Mouse (Mus musculus): Measurements from ENCODE around the gene Noc4l. TPM values are rescaled to one million over a fixed set of nuclear protein-coding genes. Genes with fewer than 3 reads are reported as not detected.

The Noc4l gene
- polyA plus RNA-seq (2014; fragmentation: Nextera tagmentation; extraction: Ambion mirVana), result 36.6 and 38.9 TPM in 2 replicates

- Histone ChIP-seq H3K27me3 (replicated peaks; ENCODE audit: control insufficient read depth, insufficient read depth, low read length) (no peaks in the 10 kb centered on the region), H3K27ac (replicated peaks; ENCODE audit: low read depth, low read length) (peak within 1 kb of the TSS; percentile 44; the same call in 1 of the 2 replicates), H3K9ac (ENCODE audit: low read depth, low read length) (peak within 1 kb of the TSS; percentile 92), H3K4me1 (ENCODE audit: control insufficient read depth, insufficient read depth, low read length) (peaks cover 5% of the 10 kb centered on the region), H3K36me3 (ENCODE audit: control insufficient read depth, insufficient read depth, low read length) (peaks cover 74% of the 10 kb centered on the region), H3K9me3 (ENCODE audit: control insufficient read depth, low read length) (no peaks in the 10 kb centered on the region), H3K4me2 (ENCODE audit: low read depth, low read length) (peak within 1 kb of the TSS; percentile 92), H3K4me3 (ENCODE audit: low read depth, low read length) (peak within 1 kb of the TSS; percentile 99)
- ATAC-seq (ENCODE audit: low read depth) (peak; percentile 87), DNase-seq (ENCODE audit: low spot score) (peak; percentile 97)
- WGBS, result 1% methylated on average over 71 of the region's 91 CpGs
Observed at GRCm38 (mm10) chr5:110652719-110653648, at the start of gene Noc4l, which contains the start of gene Ddx51. Noc4l (minus strand) TSS chr5:110653417. Ddx51 (plus strand) TSS chr5:110653451.

- Histone ChIP-seq H3K4me3 (ENCODE audit: low read depth, low read length) (no peak overlapping the region), H3K4me2 (ENCODE audit: low read depth, low read length) (no peak overlapping the region), H3K27ac (replicated peaks; ENCODE audit: low read depth, low read length) (no peak overlapping the region), H3K4me1 (ENCODE audit: control insufficient read depth, insufficient read depth, low read length) (no peaks in the 10 kb centered on the region), H3K27me3 (replicated peaks; ENCODE audit: control insufficient read depth, insufficient read depth, low read length) (no peaks in the 10 kb centered on the region), H3K36me3 (ENCODE audit: control insufficient read depth, insufficient read depth, low read length) (peaks cover 95% of the 10 kb centered on the region), H3K9ac (ENCODE audit: low read depth, low read length) (no peak overlapping the region), H3K9me3 (ENCODE audit: control insufficient read depth, low read length) (no peaks in the 10 kb centered on the region)
- DNase-seq (ENCODE audit: low spot score) (no peak), ATAC-seq (ENCODE audit: low read depth) (no peak)
- WGBS, result 88% methylated on average over 4 of the region's 4 CpGs
Observed at GRCm38 (mm10) chr5:110698617-110699016, 45.4 kb upstream of the Noc4l start.

- no peak overlapping the region for H3K27ac ChIP-seq (replicated peaks; ENCODE audit: low read depth, low read length)
- peaks cover 95% of the 10 kb centered on the region for H3K36me3 ChIP-seq (ENCODE audit: control insufficient read depth, insufficient read depth, low read length)
- H3K27me3 ChIP-seq (replicated peaks; ENCODE audit: control insufficient read depth, insufficient read depth, low read length), result no peaks in the 10 kb centered on the region
- no peaks in the 10 kb centered on the region for H3K9me3 ChIP-seq (ENCODE audit: control insufficient read depth, low read length)
- DNase-seq (ENCODE audit: low spot score), result no peak
- no peak for ATAC-seq (ENCODE audit: low read depth)
- H3K9ac ChIP-seq (ENCODE audit: low read depth, low read length), result no peak overlapping the region
- H3K4me1 ChIP-seq (ENCODE audit: control insufficient read depth, insufficient read depth, low read length), result no peaks in the 10 kb centered on the region
- H3K4me2 ChIP-seq (ENCODE audit: low read depth, low read length), result no peak overlapping the region
- H3K4me3 ChIP-seq (ENCODE audit: low read depth, low read length), result no peak overlapping the region
- WGBS, result 92% methylated on average over 8 of the region's 8 CpGs
Observed at GRCm38 (mm10) chr5:110682041-110682440, 28.8 kb upstream of the Noc4l start.

GRCm38 (mm10) chr5:110665486-110666121 is 12.4 kb upstream of the Noc4l start:
- Histone ChIP-seq H3K36me3 (ENCODE audit: control insufficient read depth, insufficient read depth, low read length) (peaks cover 93% of the 10 kb centered on the region), H3K4me3 (ENCODE audit: low read depth, low read length) (no peak overlapping the region), H3K4me2 (ENCODE audit: low read depth, low read length) (no peak overlapping the region), H3K9ac (ENCODE audit: low read depth, low read length) (no peak overlapping the region), H3K4me1 (ENCODE audit: control insufficient read depth, insufficient read depth, low read length) (no peaks in the 10 kb centered on the region), H3K27ac (replicated peaks; ENCODE audit: low read depth, low read length) (no peak overlapping the region), H3K9me3 (ENCODE audit: control insufficient read depth, low read length) (no peaks in the 10 kb centered on the region), H3K27me3 (replicated peaks; ENCODE audit: control insufficient read depth, insufficient read depth, low read length) (no peaks in the 10 kb centered on the region)
- DNase-seq (ENCODE audit: low spot score), result no peak
- WGBS, result 72% methylated on average over 6 of the region's 6 CpGs
- no peak for ATAC-seq (ENCODE audit: low read depth)

- H3K27ac ChIP-seq (replicated peaks; ENCODE audit: low read depth, low read length), result no peak overlapping the region
- 88% methylated on average over 2 of the region's 2 CpGs for WGBS
- H3K27me3 ChIP-seq (replicated peaks; ENCODE audit: control insufficient read depth, insufficient read depth, low read length), result no peaks in the 10 kb centered on the region
- H3K9ac ChIP-seq (ENCODE audit: low read depth, low read length), result no peak overlapping the region; the same call in 1 of the 2 replicates
- H3K4me1 ChIP-seq (ENCODE audit: control insufficient read depth, insufficient read depth, low read length), result no peaks in the 10 kb centered on the region
- H3K4me3 ChIP-seq (ENCODE audit: low read depth, low read length), result no peak overlapping the region
- DNase-seq (ENCODE audit: low spot score), result no peak
- no peak overlapping the region for H3K4me2 ChIP-seq (ENCODE audit: low read depth, low read length)
- no peaks in the 10 kb centered on the region for H3K9me3 ChIP-seq (ENCODE audit: control insufficient read depth, low read length)
- no peak for ATAC-seq (ENCODE audit: low read depth)
- H3K36me3 ChIP-seq (ENCODE audit: control insufficient read depth, insufficient read depth, low read length), result peaks cover 93% of the 10 kb centered on the region
Observed at GRCm38 (mm10) chr5:110664750-110665269, 11.6 kb upstream of the Noc4l start.

GRCm38 (mm10) chr5:110664041-110664440 is 10.8 kb upstream of the Noc4l start:
- H3K4me3 ChIP-seq (ENCODE audit: low read depth, low read length), result no peak overlapping the region
- 96% methylated on average over 2 of the region's 2 CpGs for WGBS
- no peaks in the 10 kb centered on the region for H3K4me1 ChIP-seq (ENCODE audit: control insufficient read depth, insufficient read depth, low read length)
- ATAC-seq (ENCODE audit: low read depth) (no peak), DNase-seq (ENCODE audit: low spot score) (no peak)
- H3K9me3 ChIP-seq (ENCODE audit: control insufficient read depth, low read length), result no peaks in the 10 kb centered on the region
- H3K27ac ChIP-seq (replicated peaks; ENCODE audit: low read depth, low read length), result no peak overlapping the region
- no peak overlapping the region for H3K9ac ChIP-seq (ENCODE audit: low read depth, low read length)
- H3K27me3 ChIP-seq (replicated peaks; ENCODE audit: control insufficient read depth, insufficient read depth, low read length), result no peaks in the 10 kb centered on the region
- H3K36me3 ChIP-seq (ENCODE audit: control insufficient read depth, insufficient read depth, low read length), result peaks cover 91% of the 10 kb centered on the region
- H3K4me2 ChIP-seq (ENCODE audit: low read depth, low read length), result no peak overlapping the region

- Histone ChIP-seq H3K36me3 (ENCODE audit: control insufficient read depth, insufficient read depth, low read length) (peaks cover 91% of the 10 kb centered on the region), H3K27me3 (replicated peaks; ENCODE audit: control insufficient read depth, insufficient read depth, low read length) (no peaks in the 10 kb centered on the region), H3K4me2 (ENCODE audit: low read depth, low read length) (no peak overlapping the region), H3K4me1 (ENCODE audit: control insufficient read depth, insufficient read depth, low read length) (no peaks in the 10 kb centered on the region), H3K9me3 (ENCODE audit: control insufficient read depth, low read length) (no peaks in the 10 kb centered on the region), H3K9ac (ENCODE audit: low read depth, low read length) (no peak overlapping the region), H3K4me3 (ENCODE audit: low read depth, low read length) (no peak overlapping the region), H3K27ac (replicated peaks; ENCODE audit: low read depth, low read length) (no peak overlapping the region)
- ATAC-seq (ENCODE audit: low read depth), result no peak
- DNase-seq (ENCODE audit: low spot score), result no peak
Observed at GRCm38 (mm10) chr5:110659682-110660081, 6.5 kb upstream of the Noc4l start.

- Histone ChIP-seq H3K36me3 (ENCODE audit: control insufficient read depth, insufficient read depth, low read length) (peaks cover 75% of the 10 kb centered on the region), H3K9me3 (ENCODE audit: control insufficient read depth, low read length) (no peaks in the 10 kb centered on the region), H3K4me2 (ENCODE audit: low read depth, low read length) (peak overlapping the region; percentile 92), H3K9ac (ENCODE audit: low read depth, low read length) (peak overlapping the region; percentile 92), H3K4me3 (ENCODE audit: low read depth, low read length) (peak overlapping the region; percentile 99), H3K27me3 (replicated peaks; ENCODE audit: control insufficient read depth, insufficient read depth, low read length) (no peaks in the 10 kb centered on the region), H3K4me1 (ENCODE audit: control insufficient read depth, insufficient read depth, low read length) (peaks cover 5% of the 10 kb centered on the region), H3K27ac (replicated peaks; ENCODE audit: low read depth, low read length) (peak overlapping the region; percentile 44; the same call in 1 of the 2 replicates)
- WGBS, result 2% methylated on average over 22 of the region's 37 CpGs
- peak; percentile 5 for DNase-seq (ENCODE audit: low spot score)
- ATAC-seq (ENCODE audit: low read depth), result peak; percentile 32; the same call in 1 of the 2 replicates
Observed at GRCm38 (mm10) chr5:110653686-110654085, 469 bp upstream of the Noc4l start.

All from embryonic facial prominence, embryonic 14.5 days (tissue).